ENCODE assay signal across 8 mouse cellular contexts in the genomic region with DNA sequence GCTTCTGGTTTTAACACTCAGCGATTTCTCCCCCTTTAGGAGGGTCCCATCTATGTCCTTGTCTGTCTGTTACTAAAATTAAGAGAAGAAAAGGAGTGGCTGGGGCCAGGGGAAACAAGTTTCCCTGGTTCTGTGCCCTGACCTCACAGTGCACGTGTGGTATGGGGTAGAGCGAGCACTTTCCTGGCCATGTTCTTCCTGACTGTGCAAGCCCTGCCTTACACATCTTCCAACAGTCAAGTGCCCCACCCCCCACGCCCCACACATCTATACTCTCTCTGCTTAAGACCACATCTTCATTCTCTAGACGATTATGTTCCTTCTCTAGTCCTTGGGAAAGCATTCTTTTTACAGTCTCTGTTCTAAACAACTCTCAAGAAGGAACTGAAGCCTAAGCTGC.
DNase-seq lines count a peak whose midpoint lies in the region; ATAC-seq and TF ChIP-seq lines count a peak whose summit lies in the region.
"Had no signal": no experiment of that assay in that cellular context is flagged by ENCODE, and none has a peak within 500 bp of the region (broad histone marks: within the 10 kb centered on the region; RNA-seq: fewer than 3 reads in every experiment).

No protein-coding gene starts in this region.

- H3K9ac ChIP-seq in forebrain, embryonic 13.5 days = peak overlapping the region; percentile 63
- H3K9ac ChIP-seq in hindbrain, postnatal 0 days (replicated peaks; ENCODE audit: low read length) = peak overlapping the region; percentile 13; the same call in 1 of the 2 replicates
- H3K9ac ChIP-seq in neural tube, embryonic 15.5 days (replicated peaks) = no peak overlapping the region; the same call in 1 of the 2 replicates
- H3K9ac ChIP-seq: liver, embryonic 13.5 days had no signal

- peaks cover 84% of the 10 kb centered on the region for H3K4me1 ChIP-seq in forebrain, embryonic 13.5 days
- peaks cover 16% of the 10 kb centered on the region; the same call in 1 of the 2 replicates for H3K4me1 ChIP-seq in hindbrain, postnatal 0 days (ENCODE audit: insufficient read depth, low read length)
- peaks cover 52% of the 10 kb centered on the region for H3K4me1 ChIP-seq in neural tube, embryonic 15.5 days

- WGBS in forebrain, embryonic 13.5 days = 22% methylated on average over 5 of the region's 5 CpGs
- 35% methylated on average over 5 of the region's 5 CpGs for WGBS in hindbrain, postnatal 0 days
- WGBS in neural tube, embryonic 15.5 days = 40% methylated on average over 5 of the region's 5 CpGs

- peak; percentile 28 for ATAC-seq in forebrain, embryonic 13.5 days
- ATAC-seq in hindbrain, postnatal 0 days = peak; percentile 30; the same call in 1 of the 2 replicates
- no peak for ATAC-seq in neural tube, embryonic 15.5 days (ENCODE audit: low FRiP score)

- no peaks in the 10 kb centered on the region for H3K36me3 ChIP-seq in forebrain, embryonic 13.5 days (ENCODE audit: poor library complexity, severe bottlenecking)
- H3K36me3 ChIP-seq in hindbrain, postnatal 0 days (ENCODE audit: insufficient read depth, low read length) = no peaks in the 10 kb centered on the region
- no peaks in the 10 kb centered on the region for H3K36me3 ChIP-seq in neural tube, embryonic 15.5 days
- H3K36me3 ChIP-seq: liver, embryonic 13.5 days had no signal

- peak overlapping the region; percentile 29; the same call in 1 of the 2 replicates for H3K27ac ChIP-seq in left cerebral cortex, adult 2 months
- H3K27ac ChIP-seq in forebrain, embryonic 13.5 days = peak overlapping the region; percentile 98
- H3K27ac ChIP-seq in hindbrain, postnatal 0 days = peak overlapping the region; percentile 89
- H3K27ac ChIP-seq in neural tube, embryonic 15.5 days (replicated peaks) = peak overlapping the region; percentile 84

- peaks cover 23% of the 10 kb centered on the region for H3K27me3 ChIP-seq in forebrain, embryonic 13.5 days
- H3K27me3 ChIP-seq in hindbrain, postnatal 0 days (ENCODE audit: insufficient read depth, low read length) = no peaks in the 10 kb centered on the region
- H3K27me3 ChIP-seq in neural tube, embryonic 15.5 days (replicated peaks) = peaks cover 22% of the 10 kb centered on the region

- H3K4me3 ChIP-seq in left cerebral cortex, adult 2 months = no peak overlapping the region
- H3K4me3 ChIP-seq in forebrain, embryonic 13.5 days = peak overlapping the region; percentile 0; the same call in 1 of the 2 replicates
- no peak overlapping the region for H3K4me3 ChIP-seq in hindbrain, postnatal 0 days (ENCODE audit: low read length)
- no peak overlapping the region for H3K4me3 ChIP-seq in neural tube, embryonic 15.5 days (replicated peaks)
- H3K4me3 ChIP-seq: liver, embryonic 13.5 days had no signal

- H3K9me3 ChIP-seq in forebrain, embryonic 13.5 days (replicated peaks) = no peaks in the 10 kb centered on the region
- no peaks in the 10 kb centered on the region for H3K9me3 ChIP-seq in hindbrain, postnatal 0 days (ENCODE audit: low read length)
- no peaks in the 10 kb centered on the region for H3K9me3 ChIP-seq in neural tube, embryonic 15.5 days (replicated peaks)
- H3K9me3 ChIP-seq: liver, embryonic 13.5 days had no signal

- no peak for TF ChIP-seq CTCF in left cerebral cortex, adult 2 months (IDR thresholded peaks at IDR 0.05)
- no peak for TF ChIP-seq CTCF in hindbrain, postnatal 0 days (IDR thresholded peaks at IDR 0.05; ENCODE audit: low read depth)

- H3K4me2 ChIP-seq in forebrain, embryonic 13.5 days = peak overlapping the region; percentile 47
- H3K4me2 ChIP-seq in hindbrain, postnatal 0 days (ENCODE audit: low read depth, low read length) = peak overlapping the region; percentile 42
- H3K4me2 ChIP-seq in neural tube, embryonic 15.5 days = peak overlapping the region; percentile 28
- H3K4me2 ChIP-seq: liver, embryonic 13.5 days had no signal

- DNase-seq in left cerebral cortex, adult 2 months (ENCODE audit: extremely low spot score in 1 of 2, low spot score in 2 of 2) = no peak
- no peak for DNase-seq in left cerebral cortex, postnatal 4 days
- no peak for DNase-seq in hindbrain, postnatal 0 days (ENCODE audit: low spot score)
- DNase-seq in cerebellum, adult 18-20 months = no peak
- no peak for DNase-seq in thymus, postnatal 10 days (ENCODE audit: low spot score in 2 of 2)
- DNase-seq: liver, embryonic 13.5 days had no signal

- intact Hi-C loops in left cerebral cortex, adult 2 months (cut with DNase I) = no loop called here
- intact Hi-C loops in left cerebral cortex, postnatal 4 days (cut with DNase I) = no loop called here

Comparison
In these comparisons a context has a peak if more than half of its experiments do, and no peak if none do; other contexts are left out.
1. H3K27ac ChIP-seq: peak in every context shown above with its lines; median percentile 98 in forebrain, embryonic 13.5 days; 89 in hindbrain, postnatal 0 days; 84 in neural tube, embryonic 15.5 days; 29 in left cerebral cortex, adult 2 months.